Mouse (Mus musculus) embryonic facial prominence, embryonic 14.5 days (tissue): Measurements from ENCODE around the gene Lrrd1. TPM values are rescaled to one million over a fixed set of nuclear protein-coding genes. Genes with fewer than 3 reads are reported as not detected.
"Not testable (repeated sequence)": the region's sequence is repeated elsewhere in the genome, so short reads cannot be mapped to it uniquely, and the experiment has no call there.

Experiments used
- ATAC-seq: fragments of 200-750 bp; cut with Nextera tagmentation; 2 replicates; pipeline ENCODE4 v1.8.0; 2017; ENCODE audit warnings: low read depth, moderate number of reproducible peaks, moderate TSS enrichment
- DNase-seq: peaks from one replicate; pipeline ENCODE4 v3.0.0-alpha.2; 2015; ENCODE audit warnings: low spot score
- H3K27ac ChIP-seq: fragments of 300-500 bp; sonication (generic); replicated peaks from 2 replicates; pipeline ENCODE4 v1.5.1; 2014; ENCODE audit warnings: low read depth, mild to moderate bottlenecking, low read length, moderate library complexity
- H3K27me3 ChIP-seq: fragments of 300-500 bp; sonication (generic); replicated peaks from 2 replicates; pipeline ENCODE4 v1.6.1; 2014; ENCODE audit warnings: low read length; ENCODE audit not compliant: control insufficient read depth, insufficient read depth
- H3K36me3 ChIP-seq: fragments of 300-500 bp; sonication (generic); 2 replicates; pipeline ENCODE4 v1.6.1; 2014; ENCODE audit warnings: low read length, mixed read lengths; ENCODE audit not compliant: control insufficient read depth, insufficient read depth
- H3K4me1 ChIP-seq: fragments of 300-500 bp; sonication (generic); 2 replicates; pipeline ENCODE4 v1.6.1; 2014; ENCODE audit warnings: antibody characterized with exemption, low read length; ENCODE audit not compliant: control insufficient read depth, insufficient read depth
- H3K4me2 ChIP-seq: fragments of 300-500 bp; sonication (generic); 2 replicates; pipeline ENCODE4 v1.6.1; 2014; ENCODE audit warnings: low read depth, mild to moderate bottlenecking, low read length, moderate library complexity, mixed read lengths
- H3K4me3 ChIP-seq: fragments of 300-500 bp; sonication (generic); 2 replicates; pipeline ENCODE4 v1.5.1; 2014; ENCODE audit warnings: low read depth, mild to moderate bottlenecking, low read length
- H3K9ac ChIP-seq: fragments of 300-500 bp; sonication (generic); 2 replicates; pipeline ENCODE4 v1.6.1; 2014; ENCODE audit warnings: low read depth, mild to moderate bottlenecking, low read length, moderate library complexity, mixed read lengths
- H3K9me3 ChIP-seq: fragments of 300-500 bp; sonication (generic); 2 replicates; pipeline ENCODE4 v1.6.1; 2016; ENCODE audit warnings: low read length; ENCODE audit not compliant: control insufficient read depth
- WGBS: fragments of 180-500 bp; shearing (Covaris S2); extraction: QIAGEN DNeasy Blood & Tissue Kit; methylation state at CpG from one replicate; pipeline ENCODE4 v1.1.7; 2014; 5-methylcytosine and 5-hydroxymethylcytosine counted together
- polyA plus RNA-seq: library from polyadenylated mRNA; unstranded; fragments of >200 nt; fragmentation: Nextera tagmentation; extraction: Ambion mirVana; gene quantifications from 2 replicates; pipeline ENCODE4 v1.2.1, GENCODE M21; 2014

Gene Lrrd1
- polyA plus RNA-seq: 0.26 TPM in 1 of 2 replicates, not detected in the other

DNA sequence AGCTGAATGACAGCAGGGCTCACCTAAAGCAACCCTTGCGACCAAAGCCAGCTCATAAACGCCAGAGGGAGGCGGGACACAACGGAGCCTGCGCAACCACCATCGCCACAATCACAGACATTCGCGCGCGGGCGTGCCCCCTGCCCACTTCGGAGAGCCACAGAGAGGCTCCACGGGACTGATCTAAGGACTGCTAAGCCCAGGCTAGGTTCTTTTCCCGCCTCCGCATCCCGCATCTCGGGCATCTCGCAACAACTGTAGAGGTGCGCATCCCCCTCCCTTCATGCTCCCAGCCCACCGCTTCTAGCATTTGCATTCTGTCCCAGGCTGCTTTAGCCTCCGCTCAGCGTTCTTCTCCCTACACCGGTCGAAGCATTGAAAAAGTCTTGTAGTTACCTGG, at the start of gene Lrrd1:
TSS of gene Lrrd1 (plus strand) at position 148 of the 400 bp plus-strand sequence.
- H3K27ac ChIP-seq: no peak within 1 kb of the TSS
- peak within 1 kb of the TSS; percentile 71 for H3K4me2 ChIP-seq
- peak within 1 kb of the TSS; percentile 49; the same call in 1 of the 2 replicates for H3K9ac ChIP-seq
- peak within 1 kb of the TSS; percentile 37 for H3K4me3 ChIP-seq
- H3K4me1 ChIP-seq: no peaks in the 10 kb centered on the region
- no peaks in the 10 kb centered on the region for H3K27me3 ChIP-seq
- WGBS: 10% methylated on average over 17 of the region's 24 CpGs
- peaks cover 14% of the 10 kb centered on the region for H3K36me3 ChIP-seq
- peak; percentile 2 for DNase-seq
- H3K9me3 ChIP-seq: no peaks in the 10 kb centered on the region
- no peak; the same call in 1 of the 2 replicates for ATAC-seq

GRCm38 (mm10) chr5:3797101-3797500, 47.9 kb upstream of the Lrrd1 start:
- 98% methylated on average over 2 of the region's 2 CpGs for WGBS
- not testable (repeated sequence) for H3K27me3 ChIP-seq, H3K9me3 ChIP-seq, H3K36me3 ChIP-seq, H3K4me3 ChIP-seq, DNase-seq, H3K4me1 ChIP-seq, H3K4me2 ChIP-seq, H3K9ac ChIP-seq, ATAC-seq, H3K27ac ChIP-seq

- not testable (repeated sequence) for H3K9ac ChIP-seq, ATAC-seq, H3K27me3 ChIP-seq, H3K27ac ChIP-seq, H3K4me1 ChIP-seq, H3K4me3 ChIP-seq, H3K36me3 ChIP-seq, DNase-seq, H3K9me3 ChIP-seq, H3K4me2 ChIP-seq
Observed at GRCm38 (mm10) chr5:3798656-3799055, 46.3 kb upstream of the Lrrd1 start.

- DNase-seq (no peak), ATAC-seq (no peak)
- H3K36me3 ChIP-seq: no peaks in the 10 kb centered on the region
- H3K4me3 ChIP-seq: no peak overlapping the region
- H3K9ac ChIP-seq: no peak overlapping the region
- no peaks in the 10 kb centered on the region for H3K9me3 ChIP-seq
- peaks cover 6% of the 10 kb centered on the region for H3K4me1 ChIP-seq
- 78% methylated on average over 1 of the region's 1 CpGs for WGBS
- H3K4me2 ChIP-seq: no peak overlapping the region
- no peak overlapping the region for H3K27ac ChIP-seq
- H3K27me3 ChIP-seq: no peaks in the 10 kb centered on the region
Observed at GRCm38 (mm10) chr5:3800041-3800440, 44.9 kb upstream of the Lrrd1 start.

GRCm38 (mm10) chr5:3800881-3801280, 44.1 kb upstream of the Lrrd1 start:
- no peak for ATAC-seq

DNA sequence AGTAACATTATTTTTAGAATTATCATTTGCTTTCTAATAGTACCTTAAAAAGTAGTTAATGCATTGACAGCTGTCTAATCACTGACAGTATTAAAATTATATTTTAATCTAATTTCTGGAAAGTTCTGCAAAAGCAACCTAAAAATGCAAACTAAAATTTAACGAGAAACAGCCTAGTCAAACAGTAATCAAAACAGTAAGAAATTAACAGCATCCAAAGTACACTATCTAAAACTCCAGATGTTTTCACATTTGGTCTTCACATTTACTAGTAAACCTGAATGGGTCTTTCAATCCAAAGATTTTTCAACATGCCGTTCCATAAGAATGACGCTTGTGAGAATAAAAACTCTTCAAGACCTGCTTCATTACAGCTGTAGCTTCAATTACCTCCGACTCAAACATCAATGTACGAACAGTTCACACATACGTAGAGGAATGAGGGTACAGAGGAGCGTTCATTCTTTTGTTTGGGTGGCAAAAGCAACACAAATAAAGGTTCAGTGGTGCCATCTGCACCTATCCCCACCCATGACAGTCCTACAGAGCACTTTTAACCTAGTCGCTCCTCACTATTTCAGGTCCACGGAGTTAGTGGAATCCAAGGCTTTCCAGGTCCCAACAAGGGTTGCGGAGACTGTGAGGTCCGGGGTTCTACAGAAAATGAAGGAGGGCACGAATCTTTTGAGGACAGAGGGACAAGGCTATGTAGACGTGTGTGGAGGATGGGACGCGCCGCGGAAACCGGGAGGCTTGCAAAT, 43.1 kb upstream of the Lrrd1 start:
- H3K36me3 ChIP-seq: no peaks in the 10 kb centered on the region
- ATAC-seq: no peak

More at GRCm38 (mm10) chr5:3800881-3801280, 44.1 kb upstream of the Lrrd1 start:
- Histone ChIP-seq H3K27ac (no peak overlapping the region), H3K9ac (no peak overlapping the region), H3K4me1 (peaks cover 6% of the 10 kb centered on the region), H3K4me2 (peak overlapping the region; percentile 31), H3K9me3 (no peaks in the 10 kb centered on the region), H3K36me3 (no peaks in the 10 kb centered on the region), H3K4me3 (no peak overlapping the region; the same call in 1 of the 2 replicates), H3K27me3 (no peaks in the 10 kb centered on the region)
- WGBS: 72% methylated on average over 4 of the region's 4 CpGs
- DNase-seq: no peak

DNA sequence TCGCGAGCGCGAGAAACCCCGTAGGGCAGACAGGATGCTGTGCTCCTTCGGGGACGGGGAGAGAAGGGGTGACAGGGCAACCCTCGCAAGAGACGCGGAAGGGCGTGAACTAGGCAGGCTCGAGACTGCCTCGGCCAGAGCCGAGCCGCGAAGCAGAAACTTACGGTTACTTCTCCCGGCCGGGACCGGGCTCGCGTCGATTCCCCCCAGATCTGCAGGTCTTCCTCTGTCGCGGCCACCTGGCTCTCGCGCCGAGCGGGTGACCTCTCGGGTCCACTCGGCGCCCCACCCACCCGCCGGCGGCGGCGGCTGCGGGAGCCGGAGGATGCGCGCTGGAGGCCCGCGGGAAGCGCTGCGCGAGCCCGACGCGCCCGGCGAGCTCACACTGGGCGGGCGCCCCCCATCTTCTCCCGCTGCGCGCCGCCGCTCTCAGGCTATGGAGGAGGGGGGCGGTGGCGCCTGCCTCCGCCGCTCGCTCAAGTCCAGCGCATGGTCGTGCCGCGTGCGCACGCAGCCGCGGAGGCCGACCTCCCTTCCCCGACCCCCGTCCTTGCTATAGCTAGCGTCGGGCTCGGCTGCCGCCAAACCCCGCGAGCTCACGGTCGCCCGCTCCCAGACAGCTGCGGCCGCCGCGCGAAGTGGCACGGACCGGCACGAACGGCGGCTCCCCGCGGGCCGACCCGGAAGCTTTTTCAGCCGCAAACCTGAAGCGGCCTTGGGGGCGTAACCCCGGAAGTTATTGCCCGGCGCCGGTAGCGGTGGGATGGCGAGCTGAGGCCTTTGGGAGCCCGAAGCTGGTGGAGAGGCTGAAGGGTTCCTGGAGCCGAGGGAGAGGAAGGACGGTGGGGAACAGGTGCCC, 42.3 kb upstream of the Lrrd1 start, which contains the start of the genes Ankib1 and Krit1:
TSS of gene Ankib1 (minus strand) at position 493 of the 859 bp plus-strand sequence.
TSS of gene Krit1 (plus strand) at position 752 of the 859 bp plus-strand sequence.
- Histone ChIP-seq H3K27me3 (no peaks in the 10 kb centered on the region), H3K27ac (peak within 1 kb of the TSS; percentile 82), H3K9me3 (no peaks in the 10 kb centered on the region), H3K9ac (peak within 1 kb of the TSS; percentile 84), H3K4me2 (peak within 1 kb of the TSS; percentile 78), H3K36me3 (no peaks in the 10 kb centered on the region), H3K4me3 (peak within 1 kb of the TSS; percentile 85), H3K4me1 (peaks cover 6% of the 10 kb centered on the region)
- under 1% methylated on average over 17 of the region's 109 CpGs for WGBS
- DNase-seq (peak; percentile 92), ATAC-seq (peak; percentile 95)

More for the DNA sequence above, 43.1 kb upstream of the Lrrd1 start:
- Histone ChIP-seq H3K27me3 (no peaks in the 10 kb centered on the region), H3K4me2 (peak overlapping the region; percentile 78), H3K9ac (peak overlapping the region; percentile 84), H3K4me3 (peak overlapping the region; percentile 85), H3K27ac (peak overlapping the region; percentile 82; the same call in 1 of the 2 replicates), H3K4me1 (peaks cover 6% of the 10 kb centered on the region), H3K9me3 (no peaks in the 10 kb centered on the region)
- DNase-seq: peak; percentile 9
- 4% methylated on average over 18 of the region's 18 CpGs for WGBS
